Mouse (Mus musculus) brain, embryonic 14.5 days (tissue): ENCODE results near the gene Tbc1d5.

Experiments used
- CTCF ChIP-seq: fragments of 200-500 bp; IDR thresholded peaks from 2 replicates; pipeline ENCODE4 v1.5.1; 2012; ENCODE audit warnings: inconsistent platforms, mild to moderate bottlenecking, moderate library complexity, borderline replicate concordance; ENCODE audit not compliant: insufficient read depth, insufficient read length; ENCODE audit errors: extremely low read depth
- POLR2A ChIP-seq: fragments of 200-500 bp; IDR thresholded peaks from 2 replicates; pipeline ENCODE4 v1.6.1; 2012; ENCODE audit warnings: mild to moderate bottlenecking, inconsistent platforms, borderline replicate concordance; ENCODE audit not compliant: poor library complexity, insufficient read depth, insufficient read length, severe bottlenecking; ENCODE audit errors: extremely low read depth

DNA sequence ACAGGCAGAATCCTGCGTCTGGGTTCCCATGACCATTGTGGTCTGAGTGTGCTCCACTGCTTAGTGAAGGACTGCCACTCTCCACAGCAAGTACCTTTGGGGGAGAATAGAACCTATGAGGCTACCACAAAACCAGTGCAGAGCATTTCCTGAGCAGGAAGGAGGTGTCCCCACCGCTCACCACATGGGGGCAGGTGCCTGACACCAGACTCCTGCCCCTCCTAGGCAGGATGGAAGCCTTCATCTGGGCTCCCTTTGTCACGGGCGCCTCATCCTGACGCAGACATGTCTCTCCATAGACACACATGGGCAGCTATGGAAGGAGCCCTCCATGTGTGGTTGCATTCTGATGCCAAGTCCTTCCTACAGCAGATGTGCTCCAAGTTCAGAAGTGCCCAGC lies 447.3 kb downstream of the Tbc1d5 start:
- TF ChIP-seq POLR2A (no peak), CTCF (no peak)
